ENCODE assay signal across 16 mouse cellular contexts in genomic region chr10:60943074-60943473, GRCm38 (mm10).
"Had no signal": no experiment of that assay in that cellular context is flagged by ENCODE, and none has a peak within 500 bp of the region (broad histone marks: within the 10 kb centered on the region; RNA-seq: fewer than 3 reads in every experiment).

No protein-coding gene starts in this region.

- H3K9ac ChIP-seq: limb, embryonic 13.5 days; liver, embryonic 12.5 days; liver, embryonic 15.5 days; midbrain, embryonic 13.5 days had no signal

- H3K27ac ChIP-seq: limb, embryonic 13.5 days; liver, embryonic 12.5 days; liver, embryonic 15.5 days; macrophage; midbrain, embryonic 10.5 days; midbrain, embryonic 13.5 days had no signal

- DNase-seq: kidney, adult 18-20 months; kidney, adult 9 months; kidney, postnatal 14 days; liver; lung, adult 18-20 months; lung, postnatal 14 days; thymus, adult 2 months; thymus, postnatal 14 days; thymus, postnatal 4 days had no signal

- ATAC-seq: liver, embryonic 12.5 days; midbrain, embryonic 13.5 days; midbrain, embryonic 16.5 days had no signal

- H3K36me3 ChIP-seq: limb, embryonic 13.5 days; liver, embryonic 12.5 days; liver, embryonic 15.5 days; midbrain, embryonic 10.5 days; midbrain, embryonic 13.5 days had no signal

- H3K4me1 ChIP-seq: limb, embryonic 13.5 days; liver, embryonic 12.5 days; liver, embryonic 15.5 days had no signal

- H3K4me3 ChIP-seq: limb, embryonic 13.5 days; liver, embryonic 12.5 days; liver, embryonic 15.5 days; midbrain, embryonic 10.5 days; midbrain, embryonic 13.5 days had no signal

- H3K4me2 ChIP-seq: limb, embryonic 13.5 days; liver, embryonic 12.5 days; liver, embryonic 15.5 days; midbrain, embryonic 13.5 days had no signal

- H3K9me3 ChIP-seq: limb, embryonic 13.5 days; liver, embryonic 12.5 days; liver, embryonic 15.5 days; midbrain, embryonic 10.5 days; midbrain, embryonic 13.5 days had no signal

- H3K27me3 ChIP-seq: limb, embryonic 13.5 days; liver, embryonic 12.5 days; liver, embryonic 15.5 days had no signal
